Mouse (Mus musculus): ENCODE data around the gene Cstad.

Gene Cstad

DNA sequence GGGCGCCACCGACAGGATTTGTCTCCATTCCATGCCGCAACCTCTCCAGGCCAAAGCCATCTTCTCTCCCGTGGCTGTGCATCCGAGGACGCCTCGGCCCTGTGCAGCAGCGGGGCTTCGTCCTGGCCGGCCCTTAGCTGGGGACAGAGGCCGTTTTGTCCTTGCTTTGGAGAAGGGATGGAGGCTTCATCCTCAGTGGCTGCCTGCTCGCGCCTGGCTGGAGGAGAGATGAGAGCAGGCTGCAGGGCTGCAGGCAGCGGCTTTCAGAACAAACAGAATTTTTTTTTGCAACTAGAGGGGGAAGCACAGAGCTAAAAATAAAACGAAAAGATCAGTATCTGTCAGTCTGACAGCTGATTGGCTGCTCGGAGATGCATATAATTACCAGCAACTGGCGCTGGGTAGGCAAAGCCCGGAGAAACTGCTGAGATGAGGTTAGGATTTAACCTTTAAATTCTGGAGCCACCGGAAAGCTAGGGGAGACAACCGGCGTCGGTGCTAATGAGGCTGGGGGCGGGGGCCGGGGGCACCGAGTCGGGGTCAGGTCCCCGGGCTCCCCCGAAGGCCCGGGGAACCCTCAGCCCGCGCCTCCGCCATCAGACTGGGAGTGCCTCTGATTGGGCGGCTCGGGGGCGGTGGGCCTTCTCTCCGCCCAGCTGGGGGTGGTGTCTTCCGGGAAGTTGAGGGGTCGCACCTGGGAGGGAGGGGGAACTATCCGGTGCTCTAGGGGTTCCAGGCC is at the start of gene Cstad:
TSS of gene Cstad (plus strand) at position 400 of the 739 bp plus-strand sequence.
- peak; percentile 92 for DNase-seq (ENCODE audit: low read depth, low spot score)

DNA sequence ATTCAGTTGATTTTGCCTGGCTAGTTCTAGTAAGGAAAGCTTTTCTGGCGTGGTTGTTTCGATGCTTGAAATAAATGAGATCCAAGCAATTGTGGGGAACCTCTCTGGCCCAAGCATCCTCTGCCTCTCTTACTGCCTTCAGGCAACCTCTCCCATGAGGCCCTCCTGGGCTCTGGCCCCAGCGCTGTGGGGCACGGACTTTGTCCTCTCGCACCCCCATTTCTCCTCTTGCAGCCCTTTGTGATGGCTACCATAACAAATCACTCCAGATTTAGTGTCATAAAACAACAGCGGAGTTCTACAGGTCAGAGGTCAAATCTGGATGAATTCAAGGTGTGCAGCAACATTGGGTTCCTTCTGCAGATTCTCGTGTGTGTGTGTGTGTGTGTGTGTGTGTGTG is 49.1 kb upstream of the Cstad start:
- DNase-seq (ENCODE audit: low read depth, low spot score) = no peak

DNA sequence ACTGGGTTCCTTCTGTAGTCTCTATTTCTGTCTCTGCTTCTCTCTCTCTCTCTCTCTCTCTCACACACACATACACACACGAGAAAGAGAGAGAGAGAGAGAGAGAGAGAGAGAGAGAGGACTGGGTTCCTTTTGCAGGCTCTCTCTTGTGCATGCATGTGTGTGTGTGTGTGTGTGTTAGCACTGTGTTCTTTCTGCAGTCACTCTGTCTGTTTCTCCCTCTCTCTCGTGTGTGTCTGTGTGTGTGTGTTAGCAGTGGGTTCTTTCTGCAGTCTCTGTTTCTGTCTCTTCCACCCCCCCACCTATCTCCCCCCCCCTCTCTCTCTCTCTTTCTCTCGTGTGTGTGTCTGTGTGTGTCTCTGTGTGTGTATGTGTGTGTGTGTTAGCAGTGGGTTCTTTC is 48.6 kb upstream of the Cstad start:
- no peak for DNase-seq (ENCODE audit: low read depth, low spot score)

- DNase-seq (ENCODE audit: low read depth, low spot score) = no peak
These were observed 47.2 kb upstream of the Cstad start for GRCm38 (mm10) chr2:30547455-30548217.

DNA sequence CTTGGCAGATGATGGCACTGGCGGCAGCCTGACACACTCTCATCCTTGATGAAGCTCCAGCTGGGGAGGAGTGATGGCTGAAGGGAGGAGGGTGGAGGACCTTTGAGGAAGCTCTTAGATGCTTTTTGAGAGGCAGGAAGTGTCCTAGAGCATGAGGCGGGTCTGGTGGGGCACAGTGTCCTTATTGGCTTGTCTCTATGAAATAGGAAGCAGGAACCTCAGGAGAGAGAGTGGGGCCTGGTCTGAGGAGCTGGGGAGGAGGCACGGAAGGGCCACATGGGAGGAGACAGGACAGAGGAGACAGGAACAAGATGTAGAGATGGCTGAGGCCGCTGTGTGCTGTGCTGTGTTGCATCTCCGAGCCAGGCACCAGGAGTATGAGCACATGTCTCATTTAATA is 43.3 kb upstream of the Cstad start:
- no peak for DNase-seq (ENCODE audit: low read depth, low spot score)

DNA sequence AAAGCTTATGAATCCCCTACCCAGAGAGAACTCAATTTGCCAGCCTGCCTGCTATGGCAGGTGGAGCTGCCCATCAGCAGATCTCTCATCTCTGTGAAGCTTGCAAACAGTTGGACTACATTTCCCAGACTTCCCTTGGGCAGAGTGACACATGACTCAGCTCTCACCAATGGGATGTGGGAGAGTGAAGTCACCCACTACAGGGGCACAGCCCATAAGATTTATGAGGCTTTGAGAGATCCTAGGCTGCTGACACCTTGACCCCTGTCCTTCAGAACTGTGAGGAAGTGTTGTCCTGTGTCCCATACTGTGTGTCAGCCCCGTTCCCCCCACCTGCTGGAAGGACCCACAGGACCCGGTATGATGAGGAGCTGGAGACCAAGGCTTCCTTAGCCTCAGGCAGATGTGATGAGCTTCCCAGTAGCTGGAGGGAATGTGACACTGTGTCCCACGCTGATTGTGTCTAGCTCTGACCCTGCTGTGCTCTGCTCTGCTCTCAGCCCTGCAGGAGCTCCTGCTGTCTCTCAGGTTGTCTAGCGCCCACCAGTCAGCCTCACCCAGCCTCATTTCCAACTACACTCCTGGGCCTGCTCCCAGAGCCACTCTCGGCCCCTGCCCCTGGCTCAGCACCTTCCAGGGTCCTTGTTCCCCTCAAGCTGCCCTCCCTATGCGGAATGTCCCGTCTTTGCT is 40.8 kb upstream of the Cstad start:
- peak; percentile 84 for DNase-seq (ENCODE audit: low read depth, low spot score)

- no peak for DNase-seq (ENCODE audit: low read depth, low spot score)
These were observed 39.6 kb upstream of the Cstad start for GRCm38 (mm10) chr2:30555257-30555656.

DNA sequence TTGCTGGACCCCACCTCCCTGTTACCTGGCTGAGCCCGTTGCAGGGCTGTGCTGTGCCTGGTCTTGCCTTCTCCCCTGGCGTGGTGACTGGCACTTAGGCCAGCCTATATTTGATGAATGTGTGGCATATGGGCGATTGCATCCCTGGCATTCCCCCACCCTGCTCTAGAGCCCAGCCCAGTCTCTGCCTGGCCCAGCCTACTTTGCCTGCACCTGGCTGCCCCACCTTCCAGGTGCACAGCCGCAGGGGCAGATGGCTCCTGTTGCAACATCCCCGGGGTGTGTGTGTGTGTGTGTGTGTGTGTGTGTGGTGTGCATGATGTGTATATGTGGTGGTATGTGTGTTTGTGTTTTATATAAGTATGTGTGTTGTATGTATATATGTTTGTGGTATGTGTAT is 38.3 kb upstream of the Cstad start:
- DNase-seq (ENCODE audit: low read depth, low spot score) = no peak

GRCm38 (mm10) chr2:30559552-30559951 is 35.3 kb upstream of the Cstad start:
- no peak for DNase-seq (ENCODE audit: low read depth, low spot score)

DNA sequence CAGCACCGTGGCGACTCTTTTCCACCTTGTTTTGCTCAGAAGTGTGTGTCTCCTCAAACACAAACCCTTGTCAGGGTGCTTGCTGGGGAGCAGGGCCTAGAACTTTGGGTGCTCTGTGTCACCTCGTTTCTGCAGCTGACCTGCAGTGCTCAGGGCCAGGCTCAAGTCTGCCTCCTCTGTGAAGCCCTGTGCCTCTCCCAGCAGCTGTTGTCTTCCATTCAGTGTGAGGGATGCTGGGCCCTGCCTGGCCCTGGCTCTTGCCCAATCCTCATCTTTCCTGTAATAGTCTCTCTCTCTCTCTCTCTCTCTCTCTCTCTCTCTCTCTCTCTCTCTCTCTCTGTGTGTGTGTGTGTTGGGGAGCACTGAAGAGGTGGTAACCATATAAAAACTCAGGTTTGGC is 32.3 kb upstream of the Cstad start:
- DNase-seq (ENCODE audit: low read depth, low spot score) = no peak

GRCm38 (mm10) chr2:30571647-30572046 is 23.2 kb upstream of the Cstad start:
- no peak for DNase-seq (ENCODE audit: low read depth, low spot score)

DNA sequence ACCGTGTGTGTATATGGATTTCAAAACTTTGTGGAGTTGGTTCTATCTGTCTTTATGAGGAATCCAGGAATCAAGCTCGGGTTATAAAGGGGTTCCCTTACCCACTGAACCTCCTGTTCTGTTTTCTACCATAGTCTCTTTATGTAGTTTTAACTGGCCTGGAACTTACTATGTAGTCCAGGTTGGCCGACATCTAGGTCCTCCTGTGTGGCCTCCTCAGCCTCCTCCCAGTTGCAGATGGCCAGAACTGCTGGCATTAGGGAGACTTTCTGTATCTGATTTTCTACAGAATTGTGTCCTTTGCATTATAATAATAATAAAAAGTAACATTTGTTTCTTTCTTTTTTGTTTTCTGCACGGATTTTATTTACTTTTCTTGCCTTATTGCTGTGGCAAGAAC is 21.3 kb upstream of the Cstad start:
- no peak for DNase-seq (ENCODE audit: low read depth, low spot score)

DNA sequence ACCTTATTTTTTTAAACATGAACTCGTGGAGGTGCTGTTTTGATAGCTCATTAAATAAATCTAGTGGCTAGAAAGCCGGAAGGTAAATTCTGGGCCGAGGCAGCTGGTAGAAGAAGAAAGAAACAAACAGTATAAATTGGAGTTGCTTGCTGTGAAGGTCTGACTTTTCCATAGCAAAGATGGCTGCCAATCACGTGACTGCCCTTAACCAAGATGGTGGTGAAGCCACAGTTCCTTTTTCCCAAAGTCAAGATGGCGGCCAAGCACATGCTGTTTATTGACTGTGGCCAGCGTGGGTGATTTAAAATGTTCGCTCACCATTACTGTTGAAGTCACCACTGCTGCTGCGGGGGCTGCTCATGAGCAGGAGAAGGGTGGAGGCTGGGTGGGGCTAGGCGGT is 17.8 kb upstream of the Cstad start:
- no peak for DNase-seq (ENCODE audit: low read depth, low spot score)

- no peak for DNase-seq (ENCODE audit: low read depth, low spot score)
These were observed 16.8 kb upstream of the Cstad start for GRCm38 (mm10) chr2:30578006-30578405.

DNA sequence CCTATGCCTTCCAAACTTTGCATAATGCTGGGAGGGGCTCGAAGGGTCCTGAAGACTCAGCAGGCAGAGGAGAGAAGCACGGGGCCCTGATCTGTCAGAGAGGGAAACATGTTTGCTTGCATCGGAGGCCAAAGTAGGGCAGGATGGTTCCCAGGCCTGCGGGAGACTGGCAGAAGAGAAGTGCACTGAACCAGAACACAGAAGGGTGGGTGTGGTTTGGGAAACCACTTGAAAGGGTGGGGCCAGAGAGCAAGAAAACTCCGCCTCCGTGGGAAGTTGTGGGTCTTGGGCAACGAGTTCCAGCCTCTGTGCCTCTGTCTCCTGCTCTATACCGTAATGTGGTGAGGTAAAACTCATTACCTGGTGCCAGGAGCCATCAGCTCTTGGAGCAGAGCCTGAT is 7.7 kb upstream of the Cstad start:
- no peak for DNase-seq (ENCODE audit: low read depth, low spot score)

DNA sequence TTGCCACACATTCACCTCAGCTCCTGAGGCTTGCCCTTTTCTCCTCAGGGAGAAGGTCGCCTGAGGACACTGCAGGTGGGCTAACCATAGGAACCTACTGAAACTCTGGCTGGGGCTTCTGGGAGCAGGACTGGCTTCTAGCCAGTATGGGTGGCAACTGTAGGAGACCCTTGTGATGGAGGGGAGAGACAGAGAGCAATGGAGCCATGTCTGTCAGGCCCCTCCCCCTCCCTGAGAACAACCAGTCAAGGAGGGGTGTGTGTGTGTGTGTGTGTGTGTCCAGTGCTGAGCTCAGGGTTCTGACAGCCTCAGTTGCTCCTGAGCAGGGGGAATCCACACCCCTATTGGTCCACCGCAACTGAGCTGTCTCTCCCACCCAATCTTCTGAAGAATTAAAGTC is 7.2 kb upstream of the Cstad start:
- DNase-seq (ENCODE audit: low read depth, low spot score) = no peak

DNA sequence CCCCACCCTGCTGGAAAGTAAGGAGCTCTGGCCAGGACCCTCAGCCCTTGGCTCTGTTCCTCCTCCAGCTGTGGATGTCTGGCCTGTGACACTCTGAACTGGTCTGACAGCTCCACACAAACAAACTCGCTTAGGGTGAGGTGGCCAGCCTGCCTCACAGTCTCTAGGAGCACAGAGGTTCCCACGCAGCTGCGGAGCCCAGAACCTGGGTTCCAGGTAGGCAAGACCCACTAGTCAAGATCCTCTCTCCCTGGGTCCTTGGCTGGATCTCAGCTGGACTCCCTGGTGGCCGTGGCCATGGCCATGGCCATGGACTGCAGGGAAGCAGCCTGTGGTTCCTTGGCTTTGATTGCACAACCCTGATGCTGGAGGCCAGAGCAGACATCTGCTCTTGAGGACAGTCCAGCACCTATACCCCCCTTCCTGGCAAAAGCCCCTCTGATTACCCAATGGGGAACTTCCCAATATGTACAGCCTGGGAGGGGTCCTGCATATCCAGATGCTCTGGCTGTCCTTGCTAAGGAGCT is 5.8 kb upstream of the Cstad start:
- DNase-seq (ENCODE audit: low read depth, low spot score) = no peak

- no peak for DNase-seq (ENCODE audit: low read depth, low spot score)
These were observed 5.1 kb upstream of the Cstad start for GRCm38 (mm10) chr2:30589781-30590180.

DNA sequence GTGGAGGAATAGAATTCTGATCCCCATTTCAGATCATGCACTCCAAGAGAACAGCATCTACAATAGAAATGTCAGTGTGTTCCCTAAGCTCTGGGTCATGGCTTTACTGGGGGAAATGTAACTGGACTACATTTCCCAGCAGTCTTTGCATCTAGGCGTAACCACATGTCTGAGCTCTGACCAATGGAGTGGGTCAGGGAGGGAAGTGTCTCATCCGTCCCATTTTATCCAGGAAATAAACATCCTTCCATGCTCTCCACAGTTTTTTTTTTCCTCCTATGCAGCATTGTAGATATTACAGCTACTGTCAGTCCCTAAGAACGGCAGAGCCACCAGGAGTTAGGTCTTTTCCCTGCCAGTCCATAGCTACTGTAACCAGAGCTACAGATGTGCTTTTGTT is 3.9 kb upstream of the Cstad start:
- DNase-seq (ENCODE audit: low read depth, low spot score) = peak; percentile 87

GRCm38 (mm10) chr2:30592391-30592790 is 2.4 kb upstream of the Cstad start:
- no peak for DNase-seq (ENCODE audit: low read depth, low spot score)

GRCm38 (mm10) chr2:30592951-30593350 is 1.9 kb upstream of the Cstad start:
- no peak for DNase-seq (ENCODE audit: low read depth, low spot score)

GRCm38 (mm10) chr2:30593636-30594310 is 1.1 kb upstream of the Cstad start:
- peak; percentile 61 for DNase-seq (ENCODE audit: low read depth, low spot score)
